Mouse (Mus musculus) E14TG2a.4 (cell line): ENCODE results near the gene Olfr70.

ENCODE experiments used
- H3K27me3 ChIP-seq: 2 replicates; pipeline ENCODE4 v1.6.1; 2014; ENCODE audit warnings: low read length, control low read depth; ENCODE audit not compliant: insufficient read depth
- H3K36me3 ChIP-seq: 2 replicates; pipeline ENCODE4 v1.6.1; 2014; ENCODE audit warnings: low read length, control low read depth; ENCODE audit not compliant: insufficient read depth
- H3K4me1 ChIP-seq: replicated peaks from 2 replicates; pipeline ENCODE4 v1.6.1; 2014; ENCODE audit warnings: low read depth, low read length, control low read depth
- H3K4me3 ChIP-seq: replicated peaks from 2 replicates; pipeline ENCODE4 v1.5.1; 2014; ENCODE audit warnings: mild to moderate bottlenecking, low read length
- H3K9me3 ChIP-seq: 2 replicates; pipeline ENCODE4 v1.6.1; 2014; ENCODE audit warnings: low read length, control low read depth
- CTCF ChIP-seq: conservative IDR thresholded peaks from 2 replicates; pipeline ENCODE4 v1.5.1; 2014; ENCODE audit warnings: low read length
- NANOG ChIP-seq: IDR thresholded peaks from 2 replicates; pipeline ENCODE4 v1.6.1; 2014; ENCODE audit warnings: borderline replicate concordance, low read length, mixed read lengths
- POU5F1 ChIP-seq: IDR thresholded peaks from 2 replicates; pipeline ENCODE4 v1.6.1; 2014; ENCODE audit warnings: low read length, borderline replicate concordance

The Olfr70 gene

DNA sequence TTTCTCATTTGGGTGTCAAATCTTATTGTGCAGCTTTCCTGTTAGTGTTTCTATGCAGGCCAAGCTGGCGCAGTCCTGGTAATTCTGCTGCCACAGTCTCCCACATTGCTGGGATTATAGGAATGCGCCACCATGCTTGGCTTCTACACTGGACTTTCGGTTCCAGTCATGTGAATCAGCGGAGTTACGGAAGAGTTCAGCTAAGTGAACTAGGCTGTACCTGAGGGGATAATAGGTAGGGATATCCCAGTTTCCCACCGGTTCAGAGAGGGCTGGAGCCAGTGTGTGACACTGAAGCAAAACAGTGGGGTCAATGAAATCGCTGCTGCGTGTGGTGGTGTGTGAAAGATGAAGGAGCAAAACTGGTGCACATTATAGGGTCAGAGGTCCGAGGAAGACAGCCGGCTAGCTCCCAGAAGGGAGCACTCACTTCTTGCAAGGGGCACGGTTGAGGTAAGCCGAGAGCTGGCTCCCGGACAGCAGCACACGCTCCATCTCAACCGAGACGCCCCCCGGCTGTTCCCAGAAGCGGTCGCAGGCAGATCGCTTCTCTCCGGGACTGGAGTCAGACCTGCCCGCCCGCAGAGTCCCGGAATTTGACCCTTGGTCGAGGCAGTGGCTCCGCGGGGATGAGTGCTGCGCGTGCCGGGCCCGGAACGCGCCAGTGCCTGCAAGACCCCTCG is 44.8 kb downstream of the Olfr70 start:
- no peak for TF ChIP-seq POU5F1
- no peak for TF ChIP-seq NANOG
- peaks cover 45% of the 10 kb centered on the region for H3K4me1 ChIP-seq
- H3K27me3 ChIP-seq: peaks cover 13% of the 10 kb centered on the region
- peak overlapping the region; percentile 94 for H3K4me3 ChIP-seq
- H3K36me3 ChIP-seq: no peaks in the 10 kb centered on the region
- H3K9me3 ChIP-seq: no peaks in the 10 kb centered on the region

DNA sequence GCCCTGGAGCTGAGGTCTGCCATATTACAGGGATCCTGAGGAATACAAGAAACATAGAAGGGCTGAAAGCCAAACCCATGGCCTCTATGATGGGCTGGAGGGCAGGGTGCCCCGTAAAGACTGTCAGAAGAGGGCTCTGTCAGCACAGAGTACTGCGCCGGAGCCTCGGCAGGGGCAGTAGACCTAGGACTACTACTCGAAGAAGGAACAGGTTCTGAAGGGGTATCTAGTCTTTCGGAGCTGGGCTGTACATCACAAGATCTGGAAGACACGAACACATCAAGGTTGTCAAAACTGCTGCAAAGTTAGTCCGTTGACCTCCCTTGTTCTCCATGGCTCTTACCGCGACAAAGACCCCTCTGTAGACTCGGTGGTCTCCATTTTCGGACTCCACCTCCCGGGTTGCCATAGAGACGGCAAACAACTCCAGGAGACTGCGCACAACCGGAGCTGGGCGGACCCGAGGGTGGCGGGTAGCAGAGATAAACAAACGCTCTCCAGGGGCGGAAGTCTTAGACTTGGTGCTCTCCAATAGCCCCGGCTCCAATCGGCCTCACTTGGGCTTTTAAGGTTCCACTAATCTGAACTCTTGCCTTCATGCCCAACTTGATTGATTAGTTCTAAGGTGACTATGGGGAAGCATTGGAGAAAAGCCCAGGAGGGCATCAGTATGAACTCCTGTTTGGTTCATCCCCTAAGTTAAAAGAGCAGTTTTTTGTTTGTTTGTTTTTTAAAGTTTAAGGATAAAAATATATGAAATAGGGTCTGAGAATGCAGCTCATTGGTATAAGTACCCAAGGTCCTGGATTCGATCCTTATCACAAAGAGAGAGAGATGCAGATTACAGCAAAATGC is 47.2 kb downstream of the Olfr70 start, which contains the start of gene Spag8:
Spag8 (minus strand) TSS at position 434 of the 855 bp plus-strand sequence.
- Histone ChIP-seq H3K9me3 (peaks cover 7% of the 10 kb centered on the region), H3K4me1 (peaks cover 44% of the 10 kb centered on the region), H3K4me3 (peak within 1 kb of the TSS; percentile 57), H3K27me3 (peaks cover 5% of the 10 kb centered on the region; the same call in 1 of the 2 replicates), H3K36me3 (no peaks in the 10 kb centered on the region)
- no peak for TF ChIP-seq POU5F1
- no peak for TF ChIP-seq NANOG
- no peak for TF ChIP-seq CTCF

DNA sequence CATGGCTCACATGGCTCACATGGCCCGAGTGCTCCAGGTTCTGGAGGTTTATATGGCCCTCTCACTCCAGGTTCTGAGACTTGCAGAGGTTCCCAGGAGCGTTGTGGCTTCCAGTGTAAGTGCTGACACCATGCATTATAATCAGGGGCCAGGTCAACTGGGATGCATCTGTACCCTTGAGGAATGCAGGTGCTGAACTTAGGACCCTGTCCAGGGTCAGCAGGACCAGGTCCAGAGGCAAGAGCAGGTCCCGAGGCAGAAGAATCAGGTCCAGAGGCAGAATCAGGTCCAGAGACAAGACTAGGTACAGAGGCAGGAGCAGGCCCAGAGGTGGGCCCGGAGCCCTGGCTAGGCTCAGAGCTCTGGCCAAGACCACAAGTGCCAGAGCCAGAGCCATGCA is 47.9 kb downstream of the Olfr70 start:
- Histone ChIP-seq H3K4me3 (peak overlapping the region; percentile 57), H3K4me1 (peaks cover 50% of the 10 kb centered on the region), H3K9me3 (peaks cover 7% of the 10 kb centered on the region), H3K36me3 (no peaks in the 10 kb centered on the region), H3K27me3 (peaks cover 7% of the 10 kb centered on the region; the same call in 1 of the 2 replicates)
- TF ChIP-seq POU5F1 (no peak), CTCF (no peak), NANOG (no peak)

DNA sequence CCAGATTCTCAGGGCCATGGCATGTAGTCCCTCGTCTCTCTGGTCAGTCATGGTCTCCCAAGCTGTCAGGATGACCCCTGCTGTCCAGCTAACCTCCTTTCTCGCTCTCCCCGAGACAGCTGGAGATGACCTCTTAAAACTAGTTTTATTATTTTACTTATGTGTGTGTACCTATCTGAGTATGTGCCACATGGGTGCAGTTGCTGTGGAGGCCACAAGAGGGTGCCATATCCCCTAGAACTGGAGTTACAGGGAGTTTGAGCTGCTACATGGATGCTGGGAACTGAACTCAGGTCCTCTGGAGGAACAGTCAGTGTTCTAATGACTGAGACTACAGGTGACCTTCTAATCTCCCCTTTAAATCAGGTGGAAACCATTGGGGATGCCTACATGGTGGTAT is 50.8 kb downstream of the Olfr70 start:
- Histone ChIP-seq H3K9me3 (peaks cover 7% of the 10 kb centered on the region), H3K36me3 (no peaks in the 10 kb centered on the region), H3K4me1 (peaks cover 36% of the 10 kb centered on the region), H3K4me3 (no peak overlapping the region), H3K27me3 (peaks cover 22% of the 10 kb centered on the region)
- TF ChIP-seq NANOG: no peak
- TF ChIP-seq CTCF: peak; percentile 83
